Mouse (Mus musculus): ENCODE data around the gene Tmem39a. TPM values are rescaled to one million over a fixed set of nuclear protein-coding genes. Genes with fewer than 3 reads are reported as not detected.

The Tmem39a gene
- polyA plus RNA-seq, 1 experiment: not detected

DNA sequence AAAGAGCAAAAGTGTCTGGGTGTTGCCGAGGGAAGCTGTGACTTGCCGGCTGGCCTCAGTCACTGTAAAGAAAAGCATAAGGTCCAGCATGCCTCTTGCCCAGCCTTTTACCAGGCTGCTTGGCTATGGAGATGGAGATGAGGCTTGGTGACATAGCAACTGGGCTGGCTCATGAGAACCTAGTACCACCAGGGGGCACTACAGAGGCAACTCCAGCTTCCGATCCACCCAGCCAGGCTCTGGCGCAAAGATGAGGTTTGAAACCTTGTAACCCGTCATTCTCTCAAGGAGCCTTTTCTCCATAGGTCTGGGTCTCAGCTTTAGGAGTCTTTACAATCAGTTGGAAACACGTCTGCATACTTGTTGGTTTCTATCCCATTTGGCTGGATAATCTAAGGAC, 60.6 kb downstream of the Tmem39a start:
- TF ChIP-seq POLR2A (IDR thresholded peaks at IDR 0.05; ENCODE audit: insufficient read depth, low read depth, low read length) (no peak), CTCF (IDR thresholded peaks at IDR 0.05; ENCODE audit: insufficient read depth, low read depth, low read length) (peak; percentile 45)
- no peak overlapping the region for H3K4me3 ChIP-seq (ENCODE audit: insufficient read depth, low read depth, low read length)
- H3K4me1 ChIP-seq (ENCODE audit: control insufficient read depth, insufficient read depth, low read length): no peaks in the 10 kb centered on the region
- 11% methylated on average over 6 of the region's 6 CpGs for WGBS
- H3K27ac ChIP-seq (ENCODE audit: insufficient read depth, low read depth, low read length): no peak overlapping the region

DNA sequence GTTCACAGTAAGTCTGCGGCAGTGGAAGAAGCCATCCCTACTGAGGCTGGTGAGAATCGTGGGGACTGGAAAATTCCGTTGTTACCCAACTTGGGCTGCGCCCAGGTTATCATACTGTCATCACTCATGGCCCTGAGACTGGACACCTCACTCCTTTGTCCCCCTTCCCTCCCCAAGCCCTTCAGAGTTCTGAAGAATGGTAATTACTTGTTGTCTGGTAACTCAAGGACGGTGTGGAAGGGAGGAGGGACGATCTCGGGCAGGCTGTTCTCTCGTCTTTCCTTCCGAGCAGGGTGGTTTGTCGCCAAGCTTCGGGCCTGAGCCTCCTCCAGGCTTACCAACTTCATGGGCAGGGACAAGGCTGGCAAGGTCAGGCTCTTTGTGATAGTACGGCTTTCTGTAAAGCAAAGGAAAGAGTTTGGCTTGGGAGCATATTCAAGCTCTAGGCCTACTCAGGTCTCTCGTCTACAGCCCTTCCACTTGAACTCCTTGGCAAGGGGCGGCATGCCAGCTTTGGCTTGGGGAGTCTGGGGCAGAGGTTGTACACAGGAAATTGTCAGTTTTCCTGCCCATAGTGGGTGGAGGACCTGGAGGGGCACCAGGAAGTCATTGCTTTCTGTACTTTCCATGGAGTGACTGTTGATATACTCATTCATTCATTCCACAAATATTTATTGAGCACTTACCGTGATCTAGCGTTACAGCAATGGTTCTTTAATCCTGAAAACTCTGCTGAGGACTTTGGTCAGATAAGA, 62.4 kb downstream of the Tmem39a start:
- Histone ChIP-seq H3K4me3 (ENCODE audit: insufficient read depth, low read depth, low read length) (no peak overlapping the region), H3K27ac (ENCODE audit: insufficient read depth, low read depth, low read length) (no peak overlapping the region), H3K4me1 (ENCODE audit: control insufficient read depth, insufficient read depth, low read length) (no peaks in the 10 kb centered on the region)
- 90% methylated on average over 16 of the region's 16 CpGs for WGBS
- TF ChIP-seq CTCF (IDR thresholded peaks at IDR 0.05; ENCODE audit: insufficient read depth, low read depth, low read length) (no peak), POLR2A (IDR thresholded peaks at IDR 0.05; ENCODE audit: insufficient read depth, low read depth, low read length) (no peak)

DNA sequence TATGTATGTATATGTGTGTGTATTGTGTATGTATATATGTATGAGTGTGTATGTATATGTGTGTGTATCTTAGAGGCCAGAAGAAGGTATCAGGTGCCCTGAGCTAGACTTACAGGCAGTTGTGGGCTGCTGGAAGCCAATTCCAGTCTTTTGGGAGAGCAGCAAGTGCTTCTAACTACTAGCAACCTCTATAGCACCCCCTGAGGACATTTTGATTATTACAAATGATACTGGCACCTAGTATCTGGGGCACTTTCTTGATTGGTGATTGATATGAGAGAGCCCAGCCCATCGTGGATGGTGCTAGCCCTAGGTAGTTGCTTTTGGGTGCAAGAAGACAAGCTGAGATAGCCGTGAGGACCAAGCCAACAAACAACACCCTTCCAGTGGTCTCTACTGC, 63.8 kb downstream of the Tmem39a start:
- no peak overlapping the region for H3K4me3 ChIP-seq (ENCODE audit: insufficient read depth, low read depth, low read length)
- TF ChIP-seq POLR2A (IDR thresholded peaks at IDR 0.05; ENCODE audit: insufficient read depth, low read depth, low read length): no peak
- no peak for TF ChIP-seq CTCF (IDR thresholded peaks at IDR 0.05; ENCODE audit: insufficient read depth, low read depth, low read length)
- 73% methylated on average over 2 of the region's 2 CpGs for WGBS
- no peaks in the 10 kb centered on the region for H3K4me1 ChIP-seq (ENCODE audit: control insufficient read depth, insufficient read depth, low read length)
- no peak overlapping the region for H3K27ac ChIP-seq (ENCODE audit: insufficient read depth, low read depth, low read length)

DNA sequence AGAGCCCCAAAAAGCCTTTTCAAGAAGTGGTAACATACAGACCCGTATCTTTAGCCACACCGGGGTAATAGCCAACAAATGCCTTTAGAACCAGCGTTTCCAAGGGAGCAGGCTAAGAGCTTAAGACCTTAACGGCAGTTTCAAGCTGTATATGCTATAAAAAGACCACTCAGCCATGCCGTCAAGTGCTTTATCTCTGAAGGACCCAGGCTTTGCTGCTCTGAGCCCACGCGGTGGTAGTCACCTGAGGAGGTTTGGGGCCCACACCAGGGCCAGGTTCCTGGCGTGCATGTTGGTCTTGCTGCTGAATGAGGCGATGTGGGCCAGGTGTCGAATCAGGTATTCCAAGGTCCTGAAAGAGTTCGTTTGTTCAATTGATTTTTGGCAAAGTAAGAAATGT, 65.8 kb downstream of the Tmem39a start:
- TF ChIP-seq CTCF (IDR thresholded peaks at IDR 0.05; ENCODE audit: insufficient read depth, low read depth, low read length) (no peak), POLR2A (IDR thresholded peaks at IDR 0.05; ENCODE audit: insufficient read depth, low read depth, low read length) (no peak)
- Histone ChIP-seq H3K4me1 (ENCODE audit: control insufficient read depth, insufficient read depth, low read length) (peaks cover 4% of the 10 kb centered on the region; the same call in 1 of the 2 replicates), H3K27ac (ENCODE audit: insufficient read depth, low read depth, low read length) (no peak overlapping the region), H3K4me3 (ENCODE audit: insufficient read depth, low read depth, low read length) (no peak overlapping the region)
- WGBS: 78% methylated on average over 11 of the region's 11 CpGs

DNA sequence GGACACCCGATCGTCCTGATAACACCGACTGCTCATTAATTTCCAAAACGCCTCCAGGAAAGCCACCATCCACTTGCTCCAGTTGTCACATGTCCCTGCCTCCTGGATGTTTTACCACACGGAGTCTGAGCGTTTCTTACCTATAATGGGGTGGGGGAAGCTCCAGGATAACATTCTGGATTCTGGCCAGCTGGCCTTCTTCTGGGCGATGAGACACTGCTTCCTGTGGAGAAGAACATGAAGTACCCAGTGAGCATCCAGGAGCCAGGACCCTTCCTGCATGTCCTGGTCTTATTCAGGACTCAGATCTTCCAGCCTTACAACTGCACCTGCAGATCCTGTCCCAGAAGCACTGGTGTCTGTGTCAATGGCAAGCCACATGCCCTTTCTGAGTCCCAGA, 66.9 kb downstream of the Tmem39a start:
- Histone ChIP-seq H3K4me3 (ENCODE audit: insufficient read depth, low read depth, low read length) (no peak overlapping the region), H3K4me1 (ENCODE audit: control insufficient read depth, insufficient read depth, low read length) (peaks cover 4% of the 10 kb centered on the region; the same call in 1 of the 2 replicates), H3K27ac (ENCODE audit: insufficient read depth, low read depth, low read length) (no peak overlapping the region)
- TF ChIP-seq POLR2A (IDR thresholded peaks at IDR 0.05; ENCODE audit: insufficient read depth, low read depth, low read length) (no peak), CTCF (IDR thresholded peaks at IDR 0.05; ENCODE audit: insufficient read depth, low read depth, low read length) (no peak)
- 80% methylated on average over 7 of the region's 7 CpGs for WGBS

DNA sequence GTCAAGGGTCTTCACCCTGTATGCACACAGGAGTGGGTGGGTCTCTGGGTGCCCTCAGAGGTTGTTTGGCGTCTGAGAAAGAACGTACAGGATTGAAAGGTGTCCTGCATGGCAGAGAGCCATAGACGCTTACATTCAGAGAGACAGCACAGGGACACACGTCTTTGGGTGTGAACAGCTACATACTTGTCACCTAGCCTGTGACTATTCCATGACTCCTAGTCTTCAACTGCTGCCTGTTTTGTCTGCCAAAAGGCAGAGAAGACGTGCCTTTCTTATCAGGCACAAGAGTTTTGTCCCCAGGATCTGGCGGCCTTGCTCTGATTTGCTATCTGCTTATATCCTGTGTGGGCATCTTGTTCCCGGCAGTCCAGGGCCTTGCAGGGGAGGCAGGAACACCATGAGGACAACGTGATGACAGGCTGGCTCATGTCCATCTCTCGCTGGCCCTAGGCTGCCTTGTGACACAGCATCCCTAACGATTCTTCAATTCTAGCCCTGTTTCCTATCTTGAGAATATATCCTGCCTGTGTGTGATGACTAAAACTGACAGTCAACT, 67.4 kb downstream of the Tmem39a start:
- no peak overlapping the region for H3K4me3 ChIP-seq (ENCODE audit: insufficient read depth, low read depth, low read length)
- H3K4me1 ChIP-seq (ENCODE audit: control insufficient read depth, insufficient read depth, low read length): peaks cover 4% of the 10 kb centered on the region; the same call in 1 of the 2 replicates
- WGBS: 78% methylated on average over 10 of the region's 10 CpGs
- no peak overlapping the region for H3K27ac ChIP-seq (ENCODE audit: insufficient read depth, low read depth, low read length)
- no peak for TF ChIP-seq CTCF (IDR thresholded peaks at IDR 0.05; ENCODE audit: insufficient read depth, low read depth, low read length)
- TF ChIP-seq POLR2A (IDR thresholded peaks at IDR 0.05; ENCODE audit: insufficient read depth, low read depth, low read length): no peak

DNA sequence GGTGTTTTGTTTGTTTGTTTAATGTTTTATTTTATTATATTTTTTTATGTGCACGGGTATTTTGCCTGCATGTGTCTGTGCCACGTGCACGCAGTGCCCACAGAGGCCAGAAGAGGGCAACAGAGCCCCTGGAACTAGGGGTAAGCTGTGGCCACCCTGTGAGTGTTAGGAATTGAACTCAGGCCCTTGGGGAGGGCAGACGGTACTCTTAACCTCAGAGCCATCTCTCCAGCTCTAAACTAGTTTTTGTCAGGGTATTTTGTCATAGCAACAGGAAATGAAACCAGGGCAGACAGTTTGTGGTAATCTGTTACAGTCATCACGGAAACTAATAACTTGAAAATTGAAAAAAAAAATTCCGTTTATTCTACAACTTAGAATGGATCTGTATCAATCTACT, 73.6 kb downstream of the Tmem39a start:
- H3K4me1 ChIP-seq (ENCODE audit: control insufficient read depth, insufficient read depth, low read length): peaks cover 6% of the 10 kb centered on the region; the same call in 1 of the 2 replicates
- H3K4me3 ChIP-seq (ENCODE audit: insufficient read depth, low read depth, low read length): no peak overlapping the region
- no peak overlapping the region for H3K27ac ChIP-seq (ENCODE audit: insufficient read depth, low read depth, low read length)
- peak; percentile 52; the same call in 1 of the 2 replicates for TF ChIP-seq CTCF (IDR thresholded peaks at IDR 0.05; ENCODE audit: insufficient read depth, low read depth, low read length)
- TF ChIP-seq POLR2A (IDR thresholded peaks at IDR 0.05; ENCODE audit: insufficient read depth, low read depth, low read length): no peak
- WGBS: 62% methylated on average over 6 of the region's 6 CpGs

DNA sequence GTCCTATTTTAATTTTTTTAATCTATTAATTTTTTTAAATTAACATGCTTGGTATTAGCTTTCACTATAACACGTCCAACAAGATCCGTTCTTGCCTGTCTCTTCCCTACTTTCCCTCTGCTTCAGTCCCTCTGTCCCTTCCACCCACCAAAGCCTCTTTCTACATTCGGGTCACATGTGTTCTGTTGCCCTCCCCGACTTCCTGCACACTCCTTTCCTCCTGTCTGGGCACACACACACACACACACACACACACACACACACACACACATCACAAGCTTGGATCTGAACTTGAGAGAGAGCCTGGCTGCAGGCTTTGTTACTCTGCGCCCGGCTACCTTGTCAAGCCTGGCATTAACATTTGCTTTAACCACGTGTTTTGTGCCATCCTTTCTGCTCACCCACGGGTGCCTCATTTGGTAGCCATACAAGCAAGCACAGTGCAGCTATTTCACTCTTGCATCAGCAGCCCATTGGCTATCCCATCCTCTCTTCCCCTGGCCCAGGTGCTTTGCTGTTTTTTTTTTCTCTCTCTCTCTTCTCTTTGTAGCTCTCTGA, 77.4 kb downstream of the Tmem39a start:
- TF ChIP-seq CTCF (IDR thresholded peaks at IDR 0.05; ENCODE audit: insufficient read depth, low read depth, low read length): no peak
- Histone ChIP-seq H3K27ac (ENCODE audit: insufficient read depth, low read depth, low read length) (no peak overlapping the region), H3K4me3 (ENCODE audit: insufficient read depth, low read depth, low read length) (no peak overlapping the region), H3K4me1 (ENCODE audit: control insufficient read depth, insufficient read depth, low read length) (peaks cover 3% of the 10 kb centered on the region; the same call in 1 of the 2 replicates)
- 50% methylated on average over 8 of the region's 8 CpGs for WGBS

DNA sequence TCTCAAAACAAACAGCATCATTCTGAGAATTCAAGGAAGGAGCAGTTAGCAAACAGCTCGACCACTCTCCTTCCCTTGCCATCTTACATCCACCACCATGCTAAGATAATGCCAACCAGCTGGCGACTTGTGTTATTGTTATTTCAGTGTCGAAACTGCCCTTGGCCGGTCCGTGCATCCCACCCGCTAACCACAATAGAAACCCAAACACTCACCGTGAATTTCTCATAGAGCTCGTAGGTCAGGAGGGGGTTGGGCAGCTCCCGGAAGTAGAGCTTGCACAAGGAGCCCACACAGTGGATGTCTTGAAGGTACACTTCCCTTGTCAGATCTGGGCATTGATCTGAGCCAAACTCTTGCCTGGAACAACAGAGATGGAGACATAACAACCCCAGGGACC, 78.2 kb downstream of the Tmem39a start:
- Histone ChIP-seq H3K4me3 (ENCODE audit: insufficient read depth, low read depth, low read length) (no peak overlapping the region), H3K4me1 (ENCODE audit: control insufficient read depth, insufficient read depth, low read length) (peaks cover 3% of the 10 kb centered on the region; the same call in 1 of the 2 replicates), H3K27ac (ENCODE audit: insufficient read depth, low read depth, low read length) (no peak overlapping the region)
- 76% methylated on average over 9 of the region's 9 CpGs for WGBS
- TF ChIP-seq CTCF (IDR thresholded peaks at IDR 0.05; ENCODE audit: insufficient read depth, low read depth, low read length) (no peak), POLR2A (IDR thresholded peaks at IDR 0.05; ENCODE audit: insufficient read depth, low read depth, low read length) (no peak)

All from olfactory bulb, adult 2 months (tissue).